Mouse (Mus musculus): Measurements from ENCODE around the gene Gnb2. TPM values are rescaled to one million over a fixed set of nuclear protein-coding genes. Genes with fewer than 3 reads are reported as not detected.

Gnb2 gene
- polyA plus RNA-seq, 1 experiment from 2014 or later, result 221 TPM

GRCm38 (mm10) chr5:137526192-137526936 lies 6.9 kb downstream of the Gnb2 start:
- ATAC-seq, result peak; percentile 42
- Histone ChIP-seq H3K9me3 (replicated peaks) (no peaks in the 10 kb centered on the region), H3K36me3 (peaks cover 92% of the 10 kb centered on the region), H3K27ac (peak overlapping the region; percentile 68), H3K4me3 (no peak overlapping the region), H3K4me1 (peaks cover 65% of the 10 kb centered on the region), H3K4me2 (peak overlapping the region; percentile 27), H3K9ac (peak overlapping the region; percentile 37; the same call in 1 of the 2 replicates), H3K27me3 (replicated peaks) (no peaks in the 10 kb centered on the region)
- 39% methylated on average over 16 of the region's 16 CpGs for whole genome bisulfite sequencing (ENCODE audit: insufficient replicate concordance)

GRCm38 (mm10) chr5:137525511-137525910 lies 7.8 kb downstream of the Gnb2 start:
- no peak overlapping the region for H3K4me3 ChIP-seq
- no peak overlapping the region for H3K9ac ChIP-seq
- H3K4me1 ChIP-seq, result peaks cover 57% of the 10 kb centered on the region
- peaks cover 99% of the 10 kb centered on the region for H3K36me3 ChIP-seq
- H3K27me3 ChIP-seq (replicated peaks), result no peaks in the 10 kb centered on the region
- peak overlapping the region; percentile 22; the same call in 1 of the 2 replicates for H3K27ac ChIP-seq
- no peak overlapping the region for H3K4me2 ChIP-seq
- no peaks in the 10 kb centered on the region for H3K9me3 ChIP-seq (replicated peaks)
- 72% methylated on average over 16 of the region's 16 CpGs for WGBS (ENCODE audit: insufficient replicate concordance)
- no peak for ATAC-seq

- Histone ChIP-seq H3K4me2 (no peak overlapping the region), H3K4me3 (no peak overlapping the region), H3K27me3 (replicated peaks) (no peaks in the 10 kb centered on the region), H3K36me3 (peaks cover 99% of the 10 kb centered on the region), H3K4me1 (peaks cover 48% of the 10 kb centered on the region), H3K9me3 (replicated peaks) (no peaks in the 10 kb centered on the region), H3K9ac (no peak overlapping the region), H3K27ac (0 out of 2 replicates have a peak overlapping the region, but pooled peaks have one; percentile 22)
- WGBS (ENCODE audit: insufficient replicate concordance), result 86% methylated on average over 13 of the region's 13 CpGs
- ATAC-seq, result no peak
Measured at GRCm38 (mm10) chr5:137524671-137525070, 8.6 kb downstream of the Gnb2 start.

- Histone ChIP-seq H3K9me3 (replicated peaks) (no peaks in the 10 kb centered on the region), H3K4me1 (peaks cover 43% of the 10 kb centered on the region), H3K27ac (no peak overlapping the region), H3K36me3 (peaks cover 99% of the 10 kb centered on the region), H3K4me2 (no peak overlapping the region), H3K4me3 (no peak overlapping the region), H3K9ac (no peak overlapping the region), H3K27me3 (replicated peaks) (no peaks in the 10 kb centered on the region)
- 82% methylated on average over 8 of the region's 8 CpGs for WGBS (ENCODE audit: insufficient replicate concordance)
- ATAC-seq, result no peak
Measured at GRCm38 (mm10) chr5:137524251-137524515, 9.1 kb downstream of the Gnb2 start.

- WGBS (ENCODE audit: insufficient replicate concordance), result 83% methylated on average over 25 of the region's 25 CpGs
- no peaks in the 10 kb centered on the region for H3K9me3 ChIP-seq (replicated peaks)
- peaks cover 40% of the 10 kb centered on the region for H3K4me1 ChIP-seq
- no peak for ATAC-seq
- no peak overlapping the region for H3K4me2 ChIP-seq
- H3K36me3 ChIP-seq, result peaks cover 99% of the 10 kb centered on the region
- H3K4me3 ChIP-seq, result no peak overlapping the region
- no peaks in the 10 kb centered on the region for H3K27me3 ChIP-seq (replicated peaks)
- H3K9ac ChIP-seq, result no peak overlapping the region
- no peak overlapping the region for H3K27ac ChIP-seq
Measured at GRCm38 (mm10) chr5:137523396-137524250, 9.7 kb downstream of the Gnb2 start.

- Histone ChIP-seq H3K9ac (no peak overlapping the region), H3K27me3 (replicated peaks) (no peaks in the 10 kb centered on the region), H3K4me3 (no peak overlapping the region), H3K4me1 (peaks cover 31% of the 10 kb centered on the region), H3K9me3 (replicated peaks) (no peaks in the 10 kb centered on the region), H3K27ac (no peak overlapping the region), H3K36me3 (peaks cover 98% of the 10 kb centered on the region), H3K4me2 (no peak overlapping the region)
- WGBS (ENCODE audit: insufficient replicate concordance), result 82% methylated on average over 11 of the region's 11 CpGs
- no peak for ATAC-seq
Measured at GRCm38 (mm10) chr5:137522711-137523110, 10.6 kb downstream of the Gnb2 start.

GRCm38 (mm10) chr5:137521861-137522260 lies 11.4 kb downstream of the Gnb2 start:
- no peak overlapping the region for H3K27ac ChIP-seq
- peaks cover 26% of the 10 kb centered on the region for H3K4me1 ChIP-seq
- H3K4me3 ChIP-seq, result no peak overlapping the region
- no peak overlapping the region for H3K4me2 ChIP-seq
- no peaks in the 10 kb centered on the region for H3K27me3 ChIP-seq (replicated peaks)
- no peak overlapping the region for H3K9ac ChIP-seq
- no peaks in the 10 kb centered on the region for H3K9me3 ChIP-seq (replicated peaks)
- WGBS (ENCODE audit: insufficient replicate concordance), result 73% methylated on average over 9 of the region's 9 CpGs
- peaks cover 98% of the 10 kb centered on the region for H3K36me3 ChIP-seq
- ATAC-seq, result no peak

GRCm38 (mm10) chr5:137519691-137520550 lies 13.4 kb downstream of the Gnb2 start:
- 88% methylated on average over 27 of the region's 27 CpGs for WGBS (ENCODE audit: insufficient replicate concordance)
- Histone ChIP-seq H3K4me3 (no peak overlapping the region), H3K4me1 (peaks cover 17% of the 10 kb centered on the region; the same call in 1 of the 2 replicates), H3K36me3 (peaks cover 80% of the 10 kb centered on the region), H3K9me3 (replicated peaks) (no peaks in the 10 kb centered on the region), H3K27ac (no peak overlapping the region), H3K4me2 (no peak overlapping the region), H3K9ac (no peak overlapping the region), H3K27me3 (replicated peaks) (no peaks in the 10 kb centered on the region)
- no peak for ATAC-seq

GRCm38 (mm10) chr5:137518436-137518835 lies 14.9 kb downstream of the Gnb2 start, which contains the start of gene Gigyf1:
Gigyf1 (plus strand) TSS chr5:137518548.
- no peaks in the 10 kb centered on the region for H3K9me3 ChIP-seq (replicated peaks)
- H3K27ac ChIP-seq, result no peak within 1 kb of the TSS
- no peaks in the 10 kb centered on the region for H3K27me3 ChIP-seq (replicated peaks)
- H3K36me3 ChIP-seq, result peaks cover 72% of the 10 kb centered on the region
- ATAC-seq, result no peak
- H3K9ac ChIP-seq, result no peak within 1 kb of the TSS
- H3K4me3 ChIP-seq, result no peak within 1 kb of the TSS
- H3K4me1 ChIP-seq, result peaks cover 26% of the 10 kb centered on the region
- 77% methylated on average over 5 of the region's 5 CpGs for WGBS (ENCODE audit: insufficient replicate concordance)
- H3K4me2 ChIP-seq, result no peak within 1 kb of the TSS

- 70% methylated on average over 3 of the region's 3 CpGs for WGBS (ENCODE audit: insufficient replicate concordance)
- no peak for ATAC-seq
- H3K4me1 ChIP-seq, result peaks cover 50% of the 10 kb centered on the region
Measured at GRCm38 (mm10) chr5:137514811-137515210, 18.5 kb downstream of the Gnb2 start.

GRCm38 (mm10) chr5:137513951-137514721 lies 19.2 kb downstream of the Gnb2 start:
- no peak overlapping the region for H3K4me2 ChIP-seq
- H3K27ac ChIP-seq, result no peak overlapping the region
- peaks cover 29% of the 10 kb centered on the region for H3K36me3 ChIP-seq
- WGBS (ENCODE audit: insufficient replicate concordance), result 85% methylated on average over 12 of the region's 12 CpGs
- no peak overlapping the region for H3K4me3 ChIP-seq
- H3K4me1 ChIP-seq, result peaks cover 57% of the 10 kb centered on the region
- H3K27me3 ChIP-seq (replicated peaks), result no peaks in the 10 kb centered on the region
- ATAC-seq, result no peak
- H3K9ac ChIP-seq, result no peak overlapping the region; the same call in 1 of the 2 replicates
- no peaks in the 10 kb centered on the region for H3K9me3 ChIP-seq (replicated peaks)

More at GRCm38 (mm10) chr5:137514811-137515210, 18.5 kb downstream of the Gnb2 start:
- H3K27ac ChIP-seq, result no peak overlapping the region
- no peaks in the 10 kb centered on the region for H3K9me3 ChIP-seq (replicated peaks)
- H3K36me3 ChIP-seq, result peaks cover 36% of the 10 kb centered on the region
- H3K4me2 ChIP-seq, result no peak overlapping the region
- no peak overlapping the region for H3K9ac ChIP-seq
- no peak overlapping the region for H3K4me3 ChIP-seq
- no peaks in the 10 kb centered on the region for H3K27me3 ChIP-seq (replicated peaks)

Measured in liver, embryonic 12.5 days (tissue).